Mouse (Mus musculus) natural killer cell, adult 2 months (primary cell): ENCODE data around the gene Osbpl9.

Experiments used
- DNase-seq, 2 experiments: peaks; one replicate each; pipeline ENCODE4 v3.0.0; 2022; ENCODE audit warnings: low spot score in 2 of 2

Osbpl9 gene

DNA sequence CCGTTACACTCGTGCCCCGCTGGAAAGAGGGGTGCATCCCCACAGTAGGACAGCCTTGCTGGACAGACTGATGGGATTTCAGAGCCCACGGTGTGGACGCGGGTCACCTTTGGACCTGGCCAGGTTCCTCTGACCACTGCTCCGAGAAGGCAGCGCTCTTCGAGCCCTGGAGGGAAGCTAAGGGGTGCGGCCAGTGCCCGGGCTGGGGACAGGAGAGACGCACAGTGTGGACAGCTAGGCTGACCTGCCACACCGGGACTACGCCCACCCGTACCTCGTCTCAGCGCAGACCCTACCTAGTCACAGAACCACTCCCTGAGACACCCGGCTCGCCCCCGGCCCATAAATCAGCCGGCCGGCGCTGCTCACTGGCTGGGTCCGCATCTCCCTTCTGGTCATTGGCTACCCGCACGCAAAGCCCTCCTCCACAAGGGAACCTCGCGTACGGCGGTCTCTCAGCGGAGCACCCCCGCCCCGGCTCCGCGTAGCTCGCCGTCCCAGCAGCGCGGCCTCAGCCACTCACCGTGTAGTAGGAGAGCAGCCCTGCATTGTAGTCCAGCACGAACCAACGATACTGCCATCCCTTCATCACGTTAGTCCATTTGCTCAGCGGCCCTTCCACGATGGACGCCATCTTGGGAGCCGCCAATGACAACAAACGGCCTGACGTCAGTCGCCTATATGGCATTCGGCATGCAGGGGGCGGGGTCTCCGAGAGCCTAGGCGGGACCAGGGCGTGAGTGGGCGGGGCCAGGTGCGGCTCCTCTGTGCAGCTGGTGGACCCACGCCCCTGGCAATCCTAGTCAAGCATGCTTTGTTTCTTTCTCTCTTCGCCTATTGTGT lies at the start of gene Osbpl9:
Gene Osbpl9 (minus strand): TSS at position 691 of the 843 bp plus-strand sequence.
- peak; percentile 97 to 99 for DNase-seq

DNA sequence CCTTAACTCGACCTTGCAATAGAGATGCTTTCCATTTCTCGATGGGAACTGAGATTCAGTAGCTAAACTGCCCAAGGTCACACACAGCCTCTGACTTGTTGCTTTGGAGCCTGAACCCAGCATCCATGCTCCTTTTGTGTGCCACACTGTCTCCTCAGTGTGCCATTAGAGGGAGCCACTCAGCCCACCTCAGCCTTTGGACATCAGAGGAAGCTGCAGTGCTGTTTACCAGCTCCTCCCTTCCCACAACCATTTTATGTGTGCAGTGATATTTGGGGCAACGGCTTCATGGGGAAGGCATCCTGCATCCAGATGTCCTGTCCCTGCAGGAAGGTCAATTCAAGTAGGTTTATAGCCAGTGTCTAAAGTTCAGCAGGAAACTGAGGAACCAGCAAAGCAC lies 49.5 kb upstream of the Osbpl9 start:
- peak in 1 of 2 experiments; percentile 25 for DNase-seq

- no peak for DNase-seq
Measured at GRCm38 (mm10) chr4:109245016-109245620, 43.0 kb upstream of the Osbpl9 start.

DNA sequence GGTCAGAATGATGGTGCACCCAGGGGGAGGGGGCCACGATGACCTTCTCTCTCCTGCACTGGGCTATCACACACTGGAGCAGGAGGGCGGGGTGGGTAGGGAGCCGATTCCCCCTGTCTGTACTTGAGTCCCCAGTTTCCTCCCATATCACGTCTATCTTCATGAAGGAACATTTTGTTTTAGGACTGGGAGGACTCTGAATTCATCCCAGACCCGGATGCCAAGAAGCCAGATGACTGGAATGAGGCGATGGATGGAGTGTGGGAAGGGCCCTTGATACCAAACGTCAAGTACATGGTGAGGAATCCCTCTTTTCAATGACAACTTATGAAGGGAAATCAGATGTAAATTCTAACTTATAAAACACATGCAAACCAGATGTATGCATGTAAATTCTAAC lies 42.4 kb upstream of the Osbpl9 start:
- DNase-seq, result no peak

GRCm38 (mm10) chr4:109241934-109242333 lies 39.9 kb upstream of the Osbpl9 start:
- DNase-seq, result no peak

GRCm38 (mm10) chr4:109241221-109241620 lies 39.1 kb upstream of the Osbpl9 start:
- DNase-seq, result no peak

DNA sequence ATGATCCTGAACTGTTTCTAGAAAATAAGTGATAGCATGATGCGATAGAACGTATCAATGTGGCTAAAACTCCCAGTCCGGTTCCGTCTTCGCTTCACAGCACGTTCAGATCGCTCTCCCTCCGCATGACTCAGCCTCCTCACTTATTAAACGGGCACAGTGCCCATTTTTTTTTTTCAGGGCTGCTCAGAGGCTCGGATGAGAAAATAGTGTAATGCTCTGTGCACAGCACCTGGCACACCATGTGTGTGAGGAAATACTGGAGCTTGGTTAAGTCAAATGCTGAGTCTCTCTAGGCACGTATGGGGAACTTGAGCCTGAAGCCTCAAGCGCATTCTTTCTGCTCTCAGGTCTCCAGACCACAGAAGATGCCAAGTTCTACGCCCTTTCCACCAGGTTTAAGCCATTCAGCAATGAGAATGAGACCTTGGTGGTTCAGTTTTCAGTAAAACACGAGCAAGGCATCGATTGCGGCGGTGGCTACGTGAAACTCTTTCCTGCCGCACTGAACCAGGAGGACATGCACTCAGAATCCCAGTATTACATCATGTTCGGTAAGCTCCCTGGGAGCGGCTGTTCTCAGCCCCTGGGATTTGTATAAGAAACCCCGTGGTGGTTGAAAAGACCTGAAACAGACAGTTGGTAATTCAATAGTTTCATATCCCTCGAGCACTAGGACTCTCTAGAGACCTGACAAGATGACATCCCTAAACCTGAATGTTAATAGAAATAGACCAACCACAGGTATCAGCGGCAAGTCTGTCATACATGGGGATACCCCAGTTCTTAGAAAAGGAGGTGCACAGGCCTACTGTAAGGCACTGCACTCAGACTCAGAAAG lies 36.6 kb upstream of the Osbpl9 start:
- DNase-seq, result no peak

GRCm38 (mm10) chr4:109236186-109236879 lies 34.3 kb upstream of the Osbpl9 start:
- no peak for DNase-seq

- no peak for DNase-seq
Measured at GRCm38 (mm10) chr4:109234806-109235350, 32.8 kb upstream of the Osbpl9 start.

DNA sequence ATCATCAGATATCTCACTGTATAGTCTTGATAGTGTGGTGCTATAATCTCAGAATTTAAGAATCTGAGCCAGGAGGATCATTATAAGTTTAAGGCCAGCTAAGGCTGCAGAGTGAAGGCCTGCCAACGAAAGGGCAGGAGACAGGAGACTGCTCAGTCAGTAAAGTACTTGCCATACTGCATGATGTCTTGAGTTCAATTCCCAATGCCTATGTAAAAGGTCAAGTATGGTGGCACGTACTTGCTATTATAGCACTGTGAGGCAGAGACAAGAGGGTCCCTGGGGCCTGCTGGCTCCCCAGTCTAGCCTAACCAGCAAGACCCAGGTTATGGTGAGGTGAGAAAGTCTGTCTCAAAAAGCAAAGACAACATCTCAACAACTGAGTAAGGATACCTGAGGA lies 32.1 kb upstream of the Osbpl9 start, which contains the start of gene Calr4:
Gene Calr4 (plus strand): TSS at position 301 of the 400 bp plus-strand sequence.
- DNase-seq, result no peak

- no peak for DNase-seq
Measured at GRCm38 (mm10) chr4:109229766-109230279, 27.8 kb upstream of the Osbpl9 start.

DNA sequence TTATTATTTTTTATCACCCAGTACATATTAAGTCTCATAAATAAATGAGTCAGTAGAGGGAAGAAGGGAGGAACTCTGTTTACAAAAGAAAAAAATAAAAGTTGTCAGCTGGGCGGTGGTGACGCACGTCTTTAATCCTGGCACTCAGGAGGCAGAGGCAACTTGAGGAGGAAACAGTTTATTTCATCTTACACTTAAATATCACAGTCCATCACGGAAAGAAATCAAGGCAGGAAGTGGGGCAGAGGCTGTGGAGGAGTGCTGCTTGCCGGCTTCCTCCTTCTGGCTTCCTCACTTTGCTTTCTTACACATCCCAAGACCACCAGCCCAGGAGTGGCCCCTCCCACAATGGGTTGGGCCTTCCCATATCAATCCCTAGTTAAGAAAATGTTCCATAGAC lies 24.0 kb upstream of the Osbpl9 start:
- no peak for DNase-seq

DNA sequence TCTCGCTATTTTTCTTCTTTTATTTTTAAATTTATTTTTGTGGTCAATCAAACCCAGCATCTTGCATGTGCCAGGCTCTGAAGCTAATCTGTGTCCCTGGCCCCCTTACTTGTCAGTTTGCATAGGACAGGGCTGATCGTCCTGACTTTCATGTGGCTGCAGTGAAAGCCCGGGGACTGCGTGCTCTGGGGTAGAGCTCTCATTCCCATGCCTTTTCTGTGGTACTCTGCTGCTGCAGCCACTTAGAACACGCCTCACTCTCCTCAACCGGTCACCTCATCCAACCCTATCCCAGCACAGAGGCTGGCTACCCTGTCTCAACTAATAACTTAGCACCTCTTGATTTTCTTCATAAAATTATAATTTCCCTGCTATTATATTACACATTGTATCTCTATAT lies 23.5 kb upstream of the Osbpl9 start:
- no peak for DNase-seq

GRCm38 (mm10) chr4:109224762-109225552 lies 22.9 kb upstream of the Osbpl9 start:
- no peak for DNase-seq

DNA sequence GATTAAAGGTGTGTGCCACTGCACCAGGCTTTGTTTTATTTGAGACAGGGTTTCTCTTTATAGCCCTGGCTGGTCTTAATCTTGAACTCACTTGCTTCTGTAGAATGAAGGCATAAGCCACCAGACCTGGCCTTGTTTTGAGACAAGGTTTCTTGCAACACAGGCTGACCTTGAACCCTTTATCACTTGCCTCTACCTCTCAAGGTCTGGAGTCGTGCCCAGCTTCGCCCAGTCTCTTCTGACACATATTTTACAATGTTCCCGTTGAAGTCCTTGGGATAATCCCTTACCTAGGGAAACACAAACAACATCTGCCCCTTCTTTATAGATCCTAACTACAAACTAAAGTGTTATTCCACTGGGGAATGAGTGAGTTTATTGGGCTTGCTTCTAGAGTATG lies 19.9 kb upstream of the Osbpl9 start:
- DNase-seq, result no peak

- DNase-seq, result no peak
Measured at GRCm38 (mm10) chr4:109220441-109220940, 18.4 kb upstream of the Osbpl9 start.

DNA sequence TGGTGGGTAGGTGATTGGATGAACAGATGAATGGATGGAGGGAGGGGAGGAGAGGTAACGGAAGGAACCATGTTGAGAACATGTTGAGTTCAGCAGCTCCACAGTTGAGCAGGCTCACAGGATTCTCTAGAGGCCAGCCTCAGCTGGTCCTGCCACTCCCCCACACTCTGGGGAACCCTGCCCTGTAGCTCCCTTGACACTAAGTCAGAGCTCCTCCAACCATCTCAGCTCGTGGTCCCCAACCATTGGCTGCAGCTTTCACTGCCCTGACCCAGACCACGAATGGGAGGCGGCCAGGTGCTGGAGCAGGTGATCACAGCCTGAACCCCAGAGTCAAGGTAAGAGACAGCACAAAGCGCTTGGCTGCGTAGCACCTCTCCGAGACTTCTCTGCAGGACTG lies 15.9 kb upstream of the Osbpl9 start:
- DNase-seq, result no peak

DNA sequence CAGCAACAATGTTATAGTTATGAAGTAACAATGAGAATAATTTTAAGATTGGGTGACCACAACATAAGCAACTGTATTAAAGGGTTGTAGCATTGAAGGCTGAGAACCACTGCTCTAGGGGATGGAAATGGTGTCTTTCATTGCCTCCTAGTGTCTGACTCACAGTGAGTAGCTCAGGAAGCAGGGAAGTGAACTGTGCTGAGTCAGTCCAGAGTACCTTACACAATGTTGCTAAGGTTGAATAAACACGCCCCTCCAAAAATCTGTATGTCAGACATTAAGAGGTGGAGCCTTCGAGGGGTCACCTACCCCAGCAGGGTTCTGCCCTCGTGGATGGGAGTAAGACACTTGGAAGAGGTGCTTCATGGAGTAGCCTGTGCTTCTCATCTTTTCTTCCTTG lies 11.9 kb upstream of the Osbpl9 start:
- no peak for DNase-seq

DNA sequence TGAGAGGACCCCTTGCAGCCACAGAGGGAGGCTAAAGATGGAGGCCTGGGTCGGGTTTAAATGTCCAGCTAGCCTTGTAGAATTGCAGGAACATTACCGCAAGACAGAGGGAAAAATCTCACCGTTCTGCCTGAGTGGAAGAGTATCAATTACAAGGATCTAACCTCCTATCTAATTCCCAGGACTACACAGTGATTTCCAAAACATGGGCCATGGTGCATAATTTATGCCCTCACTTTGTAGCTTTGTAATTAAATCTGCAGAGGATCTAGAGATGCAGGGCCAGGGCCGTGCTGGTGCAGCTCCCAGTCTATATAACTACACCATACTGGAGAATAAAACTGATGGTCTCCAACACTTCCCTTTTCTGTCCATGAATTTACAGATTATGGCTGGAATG lies 8.8 kb upstream of the Osbpl9 start:
- no peak for DNase-seq

DNA sequence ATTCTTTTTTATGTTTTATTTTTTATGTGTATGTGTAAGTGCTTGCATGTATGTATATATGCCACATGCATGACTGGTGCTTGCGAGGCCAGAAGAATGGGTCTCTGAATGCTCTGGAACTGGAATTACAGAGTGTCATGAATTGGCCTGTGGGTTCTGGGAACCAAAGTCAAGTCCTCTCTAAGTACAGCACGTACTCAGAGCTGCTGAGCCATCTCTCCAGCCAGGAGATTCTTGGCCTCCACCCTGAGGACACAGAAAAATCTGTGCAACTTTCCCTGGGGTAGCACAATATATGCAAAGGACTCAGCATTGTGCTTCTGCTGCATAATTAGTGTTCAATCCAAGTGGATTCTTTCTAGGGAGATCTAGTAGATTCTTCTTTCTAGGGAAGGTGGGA lies 8.2 kb upstream of the Osbpl9 start:
- DNase-seq, result no peak
